Mouse (Mus musculus) heart, postnatal 0 days (tissue): ENCODE data around the gene Chd2.

Experiments used
- CTCF ChIP-seq: IDR thresholded peaks from 2 replicates; pipeline ENCODE4 v1.5.1; 2016; ENCODE audit warnings: antibody characterized with exemption, control low read depth, low read depth
- EP300 ChIP-seq: IDR thresholded peaks from 2 replicates; pipeline ENCODE4 v1.6.1; 2016; ENCODE audit warnings: antibody characterized with exemption, low read depth

DNA sequence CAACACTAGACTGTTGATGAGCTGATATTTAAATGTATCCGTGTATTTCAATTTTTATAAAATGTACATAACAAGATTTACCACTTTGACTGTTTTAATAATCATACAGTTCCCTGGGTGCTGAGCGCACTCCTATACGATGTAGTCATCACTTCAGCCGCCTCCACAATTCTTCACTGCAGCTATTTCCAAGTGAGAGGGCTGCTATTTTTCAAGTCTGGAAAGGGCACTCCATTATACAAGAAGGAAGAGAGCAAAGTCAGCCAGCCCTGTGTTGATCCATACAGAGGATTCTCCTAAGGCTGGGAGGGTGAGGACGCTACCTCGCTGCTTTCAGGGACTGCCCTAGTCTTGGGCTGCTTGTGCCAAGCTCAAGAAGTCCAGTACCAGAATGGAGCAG lies 45.1 kb upstream of the Chd2 start:
- no peak for TF ChIP-seq CTCF
- TF ChIP-seq EP300: no peak
